Mouse (Mus musculus) layer of hippocampus, adult 6 months (tissue): ENCODE measurements around the gene Map7d3. TPM values are rescaled to one million over a fixed set of nuclear protein-coding genes. Genes with fewer than 3 reads are reported as not detected.

ENCODE experiments used
- long read RNA-seq, 2 experiments: library from polyadenylated mRNA; unstranded; transcript quantifications; one replicate each; pipeline ENCODE4 v2.0.0; 2019 to 2020
- polyA plus RNA-seq: library from polyadenylated mRNA; unstranded; fragments of <200 nt; fragmentation: Nextera tagmentation; gene quantifications from 2 replicates; pipeline ENCODE4 v1.2.3, GENCODE M21; 2021

Gene Map7d3
- 0.06 TPM in 1 of 2 replicates, not detected in the other for polyA plus RNA-seq
- long read RNA-seq, experiment 1: 0 reads
- long read RNA-seq, experiment 2: 0 reads

GRCm38 (mm10) chrX:56821765-56822603 is at the start of gene Map7d3:
Map7d3 (minus strand) TSS chrX:56822326.

GRCm38 (mm10) chrX:56869863-56870262 is 47.7 kb upstream of the Map7d3 start, which contains the start of gene Adgrg4:
Adgrg4 (plus strand) TSS chrX:56870163.

Other genes with a start within 250 kb of the Map7d3 start
- gene Mmgt1, start 224.3 kb downstream of the Map7d3 start, polyA plus RNA-seq: 17.5 and 20.6 TPM in 2 replicates
- gene Slc9a6, start 212.6 kb downstream of the Map7d3 start, polyA plus RNA-seq: 15.5 and 17.7 TPM in 2 replicates
- gene Fhl1, start 90.5 kb downstream of the Map7d3 start, polyA plus RNA-seq: 59.0 and 63.0 TPM in 2 replicates
- 0.01 TPM in 1 of 2 replicates, not detected in the other for gene Adgrg4, start 47.8 kb upstream of the Map7d3 start, polyA plus RNA-seq
- 0.05 and 0.06 TPM in 2 replicates for gene Brs3, start 220.7 kb upstream of the Map7d3 start, polyA plus RNA-seq
- gene Htatsf1, start 231.3 kb upstream of the Map7d3 start, polyA plus RNA-seq: 82.5 and 90.0 TPM in 2 replicates